In the genomic region with DNA sequence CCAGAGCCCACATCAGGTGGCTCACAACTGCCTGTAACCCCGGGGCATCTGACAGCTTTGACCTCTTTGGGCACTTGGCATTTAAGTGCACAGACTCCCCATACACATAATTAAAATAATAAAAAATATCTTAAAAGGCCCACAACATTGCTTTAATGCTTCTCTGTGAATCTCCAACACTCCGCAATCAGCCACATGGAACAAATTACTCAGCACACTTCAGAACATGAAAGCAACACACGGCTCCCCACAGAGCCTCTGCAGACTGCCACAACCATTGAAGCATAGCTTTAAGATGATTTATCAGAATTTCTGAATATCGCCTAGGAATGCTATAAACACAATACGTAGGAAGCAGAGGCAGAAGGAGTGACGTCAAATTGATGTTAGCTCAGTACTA, we compare ENCODE assay signal across 23 mouse cellular contexts.
"Had no signal": no experiment of that assay in that cellular context is flagged by ENCODE, and none has a peak within 500 bp of the region (broad histone marks: within the 10 kb centered on the region; RNA-seq: fewer than 3 reads in every experiment).

No protein-coding gene starts in this region.

- H3K4me3 ChIP-seq: heart, adult 2 months; heart, embryonic 13.5 days; heart, embryonic 15.5 days; hindbrain, embryonic 13.5 days; hindbrain, embryonic 15.5 days; kidney, embryonic 15.5 days; limb, embryonic 10.5 days; limb, embryonic 12.5 days had no signal

- DNase-seq: gastrocnemius, postnatal 14 days; gastrocnemius, postnatal 36 days; heart, adult 11 months; heart, adult 2 months; heart, postnatal 14 days; heart, postnatal 36 days; kidney, adult 11 months; kidney, adult 2 months; kidney, adult 9 months; kidney, postnatal 14 days; kidney, postnatal 36 days; layer of hippocampus, adult 9-11 months; layer of hippocampus, postnatal 36 days; liver had no signal

- H3K27ac ChIP-seq: heart, adult 2 months; heart, embryonic 13.5 days; heart, embryonic 15.5 days; hindbrain, embryonic 13.5 days; hindbrain, embryonic 15.5 days; hindbrain, postnatal 0 days; kidney, embryonic 15.5 days; kidney, postnatal 0 days; limb, embryonic 10.5 days; limb, embryonic 12.5 days had no signal
